ENCODE assay signal across 29 mouse cellular contexts in genomic region chr16:5529823-5530222, GRCm38 (mm10).
DNase-seq lines count a peak whose midpoint lies in the region; ATAC-seq and TF ChIP-seq lines count a peak whose summit lies in the region.
"Had no signal": no experiment of that assay in that cellular context is flagged by ENCODE, and none has a peak within 500 bp of the region (broad histone marks: within the 10 kb centered on the region; RNA-seq: fewer than 3 reads in every experiment).

No protein-coding gene starts in this region.

- H3K9me3 ChIP-seq in liver, embryonic 16.5 days (replicated peaks; ENCODE audit: control insufficient read depth, low read length): no peaks in the 10 kb centered on the region
- H3K9me3 ChIP-seq in liver, embryonic 12.5 days (replicated peaks): no peaks in the 10 kb centered on the region
- no peaks in the 10 kb centered on the region for H3K9me3 ChIP-seq in lung, embryonic 14.5 days (ENCODE audit: low read depth, low read length)
- H3K9me3 ChIP-seq: forebrain, embryonic 12.5 days; heart, embryonic 10.5 days; heart, embryonic 13.5 days had no signal

- H3K4me2 ChIP-seq in liver, embryonic 16.5 days (ENCODE audit: low read depth, low read length): no peak overlapping the region
- no peak overlapping the region for H3K4me2 ChIP-seq in liver, embryonic 12.5 days
- H3K4me2 ChIP-seq in lung, embryonic 14.5 days: no peak overlapping the region
- H3K4me2 ChIP-seq: embryonic facial prominence, embryonic 13.5 days; forebrain, embryonic 12.5 days; heart, embryonic 13.5 days; hindbrain, embryonic 14.5 days had no signal

- 49% methylated on average over 2 of the region's 2 CpGs for WGBS in liver, embryonic 16.5 days (ENCODE audit: insufficient replicate concordance)
- WGBS in liver, embryonic 12.5 days (ENCODE audit: insufficient replicate concordance): 66% methylated on average over 2 of the region's 2 CpGs
- WGBS in lung, embryonic 14.5 days: 82% methylated on average over 2 of the region's 2 CpGs
- 53% methylated on average over 2 of the region's 2 CpGs for WGBS in lung, adult 2 months

- H3K9ac ChIP-seq in liver, embryonic 16.5 days (ENCODE audit: low read depth, low read length): no peak overlapping the region
- H3K9ac ChIP-seq in liver, embryonic 12.5 days: no peak overlapping the region
- no peak overlapping the region for H3K9ac ChIP-seq in lung, embryonic 14.5 days
- H3K9ac ChIP-seq: embryonic facial prominence, embryonic 13.5 days; forebrain, embryonic 12.5 days; heart, embryonic 13.5 days; hindbrain, embryonic 14.5 days had no signal

- H3K27ac ChIP-seq in liver, embryonic 16.5 days (ENCODE audit: low read length): no peak overlapping the region
- H3K27ac ChIP-seq in liver, embryonic 12.5 days: no peak overlapping the region
- H3K27ac ChIP-seq in lung, embryonic 14.5 days (ENCODE audit: low read depth): no peak overlapping the region
- H3K27ac ChIP-seq: embryonic facial prominence, embryonic 10.5 days; embryonic facial prominence, embryonic 13.5 days; forebrain, embryonic 12.5 days; heart, adult 2 months; heart, embryonic 10.5 days; heart, embryonic 13.5 days; hindbrain, embryonic 14.5 days; hindbrain, postnatal 0 days had no signal

- no peaks in the 10 kb centered on the region for H3K36me3 ChIP-seq in liver, embryonic 16.5 days (ENCODE audit: control insufficient read depth, insufficient read depth)
- H3K36me3 ChIP-seq in liver, embryonic 12.5 days: no peaks in the 10 kb centered on the region
- no peaks in the 10 kb centered on the region for H3K36me3 ChIP-seq in lung, embryonic 14.5 days (ENCODE audit: insufficient read depth)
- H3K36me3 ChIP-seq: embryonic facial prominence, embryonic 10.5 days; embryonic facial prominence, embryonic 13.5 days; forebrain, embryonic 12.5 days; G1E; heart, embryonic 10.5 days; heart, embryonic 13.5 days had no signal

- no peak for TF ChIP-seq CTCF in lung, embryonic 14.5 days (IDR thresholded peaks at IDR 0.05; ENCODE audit: low read depth)
- TF ChIP-seq CTCF in lung, adult 2 months (IDR thresholded peaks at IDR 0.05; ENCODE audit: insufficient read depth, low read length): no peak

- DNase-seq in adrenal gland, postnatal 10 days: peak; percentile 36
- no peak for DNase-seq in adrenal gland, postnatal 4 days (ENCODE audit: low spot score in 2 of 2)
- DNase-seq in lung, embryonic 14.5 days: peak; percentile 34
- no peak for DNase-seq in lung, adult 2 months
- DNase-seq in adipocyte (ENCODE audit: low spot score): peak; percentile 10
- DNase-seq: B cell, adult 2 months; cerebellum, adult 11-12 months; cerebellum, adult 8-10 months; cerebellum, postnatal 10 days; cerebellum, postnatal 36 days; embryo, embryonic 11 days; gastrocnemius, postnatal 10 days; gastrocnemius, postnatal 36 days; heart, adult 2 months; heart, postnatal 14 days; heart, postnatal 4 days had no signal

- peak; percentile 51; the same call in 1 of the 2 replicates for ATAC-seq in liver, embryonic 16.5 days (ENCODE audit: low read depth)
- ATAC-seq in liver, embryonic 12.5 days: no peak
- no peak for ATAC-seq in lung, embryonic 14.5 days (ENCODE audit: insufficient read depth)
- ATAC-seq: forebrain, embryonic 16.5 days; hindbrain, postnatal 0 days; inflammation-experienced regulatory T-cells, adult 6 months had no signal

- no peak overlapping the region for H3K4me3 ChIP-seq in liver, embryonic 16.5 days (ENCODE audit: low read depth, low read length)
- no peak overlapping the region for H3K4me3 ChIP-seq in liver, embryonic 12.5 days
- H3K4me3 ChIP-seq in lung, embryonic 14.5 days (ENCODE audit: low read depth, low read length): no peak overlapping the region
- H3K4me3 ChIP-seq in lung, adult 2 months (replicated peaks; ENCODE audit: extremely low read depth, low read depth, low read length): no peak overlapping the region
- H3K4me3 ChIP-seq: embryonic facial prominence, embryonic 10.5 days; embryonic facial prominence, embryonic 13.5 days; erythroblast, embryonic 14.5 days; forebrain, embryonic 12.5 days; heart, adult 2 months; heart, embryonic 10.5 days; heart, embryonic 13.5 days had no signal

- no peaks in the 10 kb centered on the region for H3K27me3 ChIP-seq in liver, embryonic 16.5 days (ENCODE audit: control insufficient read depth, insufficient read depth, low read depth, low read length)
- H3K27me3 ChIP-seq in liver, embryonic 12.5 days (replicated peaks): no peaks in the 10 kb centered on the region
- no peaks in the 10 kb centered on the region for H3K27me3 ChIP-seq in lung, embryonic 14.5 days (ENCODE audit: insufficient read depth, low read length)
- H3K27me3 ChIP-seq: embryonic facial prominence, embryonic 13.5 days; heart, embryonic 13.5 days had no signal

- no peaks in the 10 kb centered on the region for H3K4me1 ChIP-seq in liver, embryonic 16.5 days (ENCODE audit: control insufficient read depth, low read depth, low read length)
- H3K4me1 ChIP-seq in liver, embryonic 12.5 days: no peaks in the 10 kb centered on the region
- no peaks in the 10 kb centered on the region for H3K4me1 ChIP-seq in lung, embryonic 14.5 days (ENCODE audit: insufficient read depth)
- no peaks in the 10 kb centered on the region for H3K4me1 ChIP-seq in lung, adult 2 months (ENCODE audit: control insufficient read depth, insufficient read depth, low read length)
- H3K4me1 ChIP-seq: embryonic facial prominence, embryonic 13.5 days; forebrain, embryonic 12.5 days; heart, embryonic 13.5 days had no signal

- no peak for TF ChIP-seq POLR2A in lung, adult 2 months (IDR thresholded peaks at IDR 0.05; ENCODE audit: borderline replicate concordance, extremely low read depth, low read depth, low read length)

Comparison
In these comparisons a context has a peak if more than half of its experiments do, and no peak if none do; other contexts are left out.
1. DNase-seq: peak in adrenal gland, postnatal 10 days (single experiment), lung, embryonic 14.5 days (single experiment) and adipocyte (single experiment); none in adrenal gland, postnatal 4 days (0 of 2) and lung, adult 2 months (single experiment).